ENCODE assay signal across 9 mouse cellular contexts in genomic region chr13:37507146-37507545, GRCm38 (mm10).
DNase-seq lines count a peak whose midpoint lies in the region; ATAC-seq lines count a peak whose summit lies in the region.
"Had no signal": no experiment of that assay in that cellular context is flagged by ENCODE, and none has a peak within 500 bp of the region (broad histone marks: within the 10 kb centered on the region; RNA-seq: fewer than 3 reads in every experiment).

No protein-coding gene starts in this region.

- H3K4me3 ChIP-seq in embryonic facial prominence, embryonic 15.5 days (replicated peaks), result no peak overlapping the region

- intact Hi-C loops in left cerebral cortex, postnatal 14 days (cut with DNase I), result no loop called here

- H3K9ac ChIP-seq in embryonic facial prominence, embryonic 15.5 days, result no peak overlapping the region

- H3K9me3 ChIP-seq in embryonic facial prominence, embryonic 15.5 days (replicated peaks), result no peaks in the 10 kb centered on the region

- no peak for ATAC-seq in embryonic facial prominence, embryonic 15.5 days (ENCODE audit: insufficient number of reproducible peaks, low FRiP score, low TSS enrichment, low read depth)
- ATAC-seq in megakaryocyte, adult 5-6 weeks (ENCODE audit: poor library complexity, severe bottlenecking), result no peak
- no peak for ATAC-seq in granulocyte monocyte progenitor cell, adult 5-6 weeks (replicated peaks; ENCODE audit: poor library complexity, severe bottlenecking)

- 60% methylated on average over 5 of the region's 5 CpGs for WGBS in embryonic facial prominence, embryonic 15.5 days

- 0 out of 2 replicates have a peak overlapping the region, but pooled peaks have one; percentile 21 for H3K4me2 ChIP-seq in embryonic facial prominence, embryonic 15.5 days (replicated peaks)

- DNase-seq in cerebellum, postnatal 14 days, result peak; percentile 20 to 24
- no peak for DNase-seq in cerebellum, adult 11-12 months
- peak; percentile 74 for DNase-seq in kidney, postnatal 10 days
- peak; percentile 52 for DNase-seq in ovary, adult 18-20 months (ENCODE audit: low spot score)
- no peak for DNase-seq in left cerebral cortex, postnatal 14 days (ENCODE audit: low spot score in 2 of 2)
- DNase-seq: thymus, postnatal 4 days had no signal

- H3K36me3 ChIP-seq in embryonic facial prominence, embryonic 15.5 days, result no peaks in the 10 kb centered on the region

- no peaks in the 10 kb centered on the region for H3K27me3 ChIP-seq in embryonic facial prominence, embryonic 15.5 days

- H3K27ac ChIP-seq in embryonic facial prominence, embryonic 15.5 days (replicated peaks), result peak overlapping the region; percentile 78

- H3K4me1 ChIP-seq in embryonic facial prominence, embryonic 15.5 days, result peaks cover 49% of the 10 kb centered on the region

Comparison
In these comparisons a context has a peak if more than half of its experiments do, and no peak if none do; other contexts are left out.
1. DNase-seq: peak in cerebellum, postnatal 14 days (2 of 2), kidney, postnatal 10 days (single experiment) and ovary, adult 18-20 months (single experiment); none in cerebellum, adult 11-12 months (single experiment) and left cerebral cortex, postnatal 14 days (0 of 2).